Mouse (Mus musculus): ENCODE data around the gene Hoxd4.
A peak's percentile ranks its signal among the peaks of the same experiment; 100 is the strongest.

Gene Hoxd4

DNA sequence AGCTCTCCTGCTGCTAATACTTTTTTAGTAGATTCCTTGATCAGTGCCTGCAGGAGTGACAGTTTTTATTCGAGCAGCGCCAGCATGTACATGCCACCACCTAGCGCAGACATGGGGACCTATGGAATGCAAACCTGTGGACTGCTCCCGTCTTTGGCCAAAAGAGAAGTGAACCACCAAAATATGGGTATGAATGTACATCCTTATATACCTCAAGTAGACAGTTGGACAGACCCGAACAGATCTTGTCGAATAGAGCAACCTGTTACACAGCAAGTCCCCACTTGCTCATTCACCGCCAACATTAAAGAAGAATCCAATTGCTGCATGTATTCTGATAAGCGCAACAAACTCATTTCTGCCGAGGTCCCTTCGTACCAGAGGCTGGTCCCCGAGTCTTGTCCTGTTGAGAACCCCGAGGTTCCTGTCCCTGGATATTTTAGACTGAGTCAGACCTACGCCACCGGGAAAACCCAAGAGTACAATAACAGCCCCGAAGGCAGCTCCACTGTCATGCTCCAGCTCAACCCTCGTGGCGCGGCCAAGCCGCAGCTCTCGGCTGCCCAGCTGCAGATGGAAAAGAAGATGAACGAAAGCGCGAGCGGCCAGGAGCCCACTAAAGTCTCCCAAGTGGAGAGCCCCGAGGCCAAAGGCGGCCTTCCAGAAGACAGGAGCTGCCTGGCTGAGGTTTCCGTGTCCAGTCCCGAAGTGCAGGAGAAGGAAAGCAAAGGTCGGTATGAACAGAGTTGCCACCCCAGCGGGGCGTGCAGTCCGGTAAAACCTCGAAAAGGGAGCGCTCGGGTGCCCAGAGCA lies 19.5 kb upstream of the Hoxd4 start:
- no peak for DNase-seq (ENCODE audit: low spot score in 2 of 2)

DNA sequence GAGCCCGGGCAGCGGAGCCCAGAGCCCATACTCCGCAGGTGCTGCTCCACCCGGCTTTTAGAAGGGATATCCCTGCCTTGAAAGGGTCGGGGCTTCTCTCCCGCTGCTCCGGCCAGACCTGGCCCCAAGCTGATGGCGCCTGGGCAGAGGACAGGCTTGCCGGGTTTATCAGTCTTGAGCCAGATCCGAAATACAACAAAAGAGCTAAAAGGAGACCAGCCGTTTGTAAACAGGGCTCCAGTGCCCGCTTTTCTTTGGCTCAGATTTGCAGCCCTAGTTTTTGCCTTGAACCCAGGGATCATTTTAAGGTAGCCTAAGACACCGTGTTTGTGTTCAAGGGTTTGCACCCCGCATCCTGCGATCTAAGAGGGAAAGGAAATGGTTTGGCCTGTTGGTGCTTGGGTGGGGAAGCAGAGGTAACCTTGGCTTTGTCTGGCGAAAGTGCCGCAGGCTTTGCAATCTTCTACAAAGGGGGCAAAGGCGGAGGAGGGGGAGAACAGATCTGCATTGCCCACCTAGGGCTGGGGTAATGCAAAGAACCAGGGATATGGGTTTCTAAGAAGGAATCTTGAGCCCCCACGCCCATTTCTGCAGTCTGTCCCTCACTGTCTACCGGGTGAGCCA lies 18.8 kb upstream of the Hoxd4 start:
- DNase-seq (ENCODE audit: low spot score in 2 of 2), result no peak

DNA sequence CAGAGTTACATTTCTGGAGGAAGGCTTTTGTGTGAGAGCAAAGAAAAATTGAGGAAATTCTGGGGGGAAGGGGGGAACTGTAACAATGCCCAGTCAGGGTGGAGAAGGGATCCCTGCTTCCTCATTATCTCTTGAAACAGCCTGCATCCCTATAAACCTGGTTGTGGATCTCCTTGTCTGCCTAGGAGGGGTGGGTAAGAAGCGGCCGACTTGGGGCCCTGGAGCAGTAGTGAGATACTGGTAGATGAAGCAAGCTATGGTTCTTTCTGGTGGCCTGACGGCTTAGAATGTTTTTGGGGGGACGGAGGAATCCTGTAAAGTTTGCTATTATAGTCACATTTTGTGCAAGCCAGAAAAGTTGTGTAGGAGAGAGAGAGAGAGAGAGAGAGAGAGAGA lies 18.3 kb upstream of the Hoxd4 start:
- no peak for DNase-seq (ENCODE audit: low spot score in 2 of 2)

DNA sequence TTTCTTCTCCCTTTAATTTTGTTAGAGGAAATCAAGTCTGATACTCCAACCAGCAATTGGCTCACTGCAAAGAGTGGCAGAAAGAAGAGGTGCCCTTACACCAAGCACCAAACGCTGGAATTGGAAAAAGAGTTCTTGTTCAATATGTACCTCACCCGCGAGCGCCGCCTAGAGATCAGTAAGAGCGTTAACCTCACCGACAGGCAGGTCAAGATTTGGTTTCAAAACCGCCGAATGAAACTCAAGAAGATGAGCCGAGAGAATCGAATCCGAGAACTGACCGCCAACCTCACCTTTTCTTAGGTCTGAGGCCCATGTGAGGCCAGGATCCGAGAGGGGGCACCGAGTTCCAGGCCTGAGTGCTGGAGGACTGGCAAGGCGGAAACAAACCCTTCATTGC lies 17.7 kb upstream of the Hoxd4 start:
- no peak for DNase-seq (ENCODE audit: low spot score in 2 of 2)

GRCm38 (mm10) chr2:74695383-74695782 lies 16.3 kb upstream of the Hoxd4 start:
- no peak for DNase-seq (ENCODE audit: low spot score in 2 of 2)

GRCm38 (mm10) chr2:74695813-74696430 lies 15.8 kb upstream of the Hoxd4 start:
- DNase-seq (ENCODE audit: low spot score in 2 of 2), result no peak

GRCm38 (mm10) chr2:74696442-74697335 lies 15.0 kb upstream of the Hoxd4 start:
- DNase-seq (ENCODE audit: low spot score in 2 of 2), result no peak

DNA sequence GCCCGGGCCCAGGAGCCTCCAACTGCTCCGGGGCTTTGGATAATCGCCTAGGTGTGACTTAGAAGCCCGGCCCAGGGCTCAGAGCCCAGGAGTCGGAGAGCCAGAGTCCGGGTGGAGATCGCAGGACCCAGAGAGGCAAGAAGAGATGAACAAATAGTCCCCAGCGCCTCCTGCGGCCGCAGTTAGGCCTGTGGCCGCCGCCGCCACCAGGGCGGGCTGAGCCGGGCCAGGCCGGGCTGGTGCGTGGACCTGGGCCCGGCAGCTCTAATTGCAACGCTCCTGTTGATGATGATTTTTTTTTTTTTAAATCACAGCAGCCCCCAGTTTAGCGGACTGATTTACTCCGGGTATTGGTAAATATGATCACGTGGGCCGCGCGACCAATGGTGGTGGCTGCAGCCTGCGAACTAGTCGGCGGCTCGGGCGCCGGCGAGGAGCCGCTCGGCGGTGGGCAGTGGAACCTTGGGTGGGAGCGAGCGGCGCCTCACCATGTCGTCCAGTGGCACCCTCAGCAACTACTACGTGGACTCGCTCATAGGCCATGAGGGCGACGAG lies 14.1 kb upstream of the Hoxd4 start, which contains the start of gene Hoxd9:
TSS of gene Hoxd9 (plus strand) at position 161 of the 555 bp plus-strand sequence.
- peak; percentile 75 to 79 for DNase-seq (ENCODE audit: low spot score in 2 of 2)

DNA sequence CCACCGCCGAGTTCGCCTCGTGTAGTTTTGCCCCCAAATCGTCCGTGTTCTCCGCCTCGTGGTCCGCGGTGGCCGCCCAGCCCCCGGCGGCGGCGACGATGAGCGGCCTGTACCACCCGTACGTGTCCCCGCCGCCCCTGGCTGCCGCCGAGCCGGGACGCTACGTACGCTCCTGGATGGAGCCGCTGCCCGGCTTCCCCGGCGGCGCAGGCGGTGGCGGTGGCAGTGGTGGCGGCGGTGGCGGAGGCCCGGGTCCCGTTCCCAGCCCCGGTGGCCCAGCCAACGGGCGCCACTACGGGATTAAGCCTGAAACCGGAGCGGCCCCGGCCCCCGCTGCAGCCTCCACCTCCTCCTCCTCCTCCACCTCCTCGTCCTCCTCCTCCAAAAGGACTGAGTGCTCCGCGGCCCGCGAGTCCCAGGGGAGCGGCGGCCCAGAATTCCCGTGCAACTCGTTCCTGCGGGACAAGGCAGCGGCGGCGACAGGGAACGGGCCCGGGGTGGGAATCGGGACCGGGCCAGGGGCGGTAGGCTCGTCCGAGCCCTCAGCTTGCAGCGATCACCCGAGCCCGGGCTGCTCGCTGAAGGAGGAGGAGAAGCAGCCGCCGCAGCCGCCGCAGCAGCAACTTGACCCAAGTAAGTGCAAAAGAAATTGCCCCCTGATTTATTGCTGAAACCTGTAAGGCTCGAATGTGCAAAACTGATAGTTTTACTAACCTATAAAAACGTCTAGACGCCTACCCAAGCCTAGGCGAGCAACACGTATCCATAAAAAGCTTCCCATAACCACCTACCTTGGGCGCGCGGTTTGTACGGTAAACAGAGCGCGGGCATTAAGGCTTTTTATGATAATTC lies 13.3 kb upstream of the Hoxd4 start:
- DNase-seq (ENCODE audit: low spot score in 2 of 2), result peak in 1 of 2 experiments; percentile 46

- no peak for DNase-seq (ENCODE audit: low spot score in 2 of 2)
Observed at GRCm38 (mm10) chr2:74699053-74699430, 12.7 kb upstream of the Hoxd4 start.

DNA sequence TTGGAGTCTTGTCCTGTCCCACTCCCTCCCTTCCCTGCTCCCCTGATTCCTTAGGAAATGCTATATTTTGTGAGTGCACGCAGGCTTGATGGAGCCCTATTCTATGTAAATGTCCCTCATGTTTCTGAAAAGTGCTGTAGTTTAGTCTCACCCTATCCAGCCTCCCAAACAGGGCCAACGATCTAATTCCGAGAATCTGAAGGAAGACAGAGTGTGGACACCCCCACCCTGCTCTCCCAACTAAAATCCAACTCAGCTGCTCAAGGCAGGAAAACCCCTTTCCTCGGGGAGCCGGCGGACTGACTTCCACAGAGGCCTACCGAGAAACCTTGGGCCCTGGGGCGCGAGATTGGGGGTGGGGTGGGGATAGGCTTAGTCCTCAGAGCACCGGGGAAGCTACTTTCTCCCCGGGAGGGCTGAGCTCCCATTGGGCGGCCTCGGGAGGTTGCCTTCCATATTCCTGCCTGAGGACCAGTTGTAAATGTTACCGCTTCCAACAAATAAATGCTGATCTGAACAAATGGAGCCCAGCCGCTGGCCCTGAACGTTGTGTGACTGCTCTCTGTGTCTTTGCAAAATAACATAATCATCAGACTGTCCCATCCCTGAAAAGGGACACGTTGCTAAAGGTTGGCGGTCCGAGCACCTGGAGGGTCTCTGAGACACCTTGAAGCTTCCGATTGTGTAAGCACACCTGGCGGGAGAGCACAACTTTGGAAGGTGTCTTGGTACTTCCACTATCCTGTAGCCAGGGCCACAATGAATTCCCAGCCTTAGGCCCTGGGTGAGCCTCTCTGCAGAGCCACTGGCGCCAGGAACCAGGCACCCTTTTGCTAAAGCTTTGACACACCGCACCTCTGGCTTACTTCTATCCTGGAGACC lies 11.8 kb upstream of the Hoxd4 start:
- DNase-seq (ENCODE audit: low spot score in 2 of 2), result no peak

- no peak for DNase-seq (ENCODE audit: low spot score in 2 of 2)
Observed at GRCm38 (mm10) chr2:74700546-74701112, 11.1 kb upstream of the Hoxd4 start.

GRCm38 (mm10) chr2:74701949-74702819 lies 9.5 kb upstream of the Hoxd4 start:
- DNase-seq (ENCODE audit: low spot score in 2 of 2), result peak; percentile 74 to 83

DNA sequence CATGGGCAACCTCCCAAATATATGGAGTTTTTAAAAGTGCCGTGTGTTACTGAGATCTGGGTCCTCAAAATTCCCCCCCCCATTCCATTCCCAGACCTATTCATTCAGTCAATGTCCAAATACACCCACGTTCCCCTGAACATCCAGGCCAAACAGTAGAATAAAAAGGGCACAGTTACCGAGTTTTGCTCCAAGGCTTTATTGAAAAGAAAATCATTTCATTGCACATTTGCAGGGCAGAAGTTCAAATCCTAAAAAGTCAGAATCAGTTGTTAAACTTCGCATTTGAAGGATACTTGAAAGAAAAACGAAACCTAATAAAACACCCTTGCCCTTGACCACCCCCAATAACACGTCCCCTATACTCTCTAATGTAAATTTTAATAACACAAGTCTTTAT lies 8.9 kb upstream of the Hoxd4 start:
- no peak for DNase-seq (ENCODE audit: low spot score in 2 of 2)

DNA sequence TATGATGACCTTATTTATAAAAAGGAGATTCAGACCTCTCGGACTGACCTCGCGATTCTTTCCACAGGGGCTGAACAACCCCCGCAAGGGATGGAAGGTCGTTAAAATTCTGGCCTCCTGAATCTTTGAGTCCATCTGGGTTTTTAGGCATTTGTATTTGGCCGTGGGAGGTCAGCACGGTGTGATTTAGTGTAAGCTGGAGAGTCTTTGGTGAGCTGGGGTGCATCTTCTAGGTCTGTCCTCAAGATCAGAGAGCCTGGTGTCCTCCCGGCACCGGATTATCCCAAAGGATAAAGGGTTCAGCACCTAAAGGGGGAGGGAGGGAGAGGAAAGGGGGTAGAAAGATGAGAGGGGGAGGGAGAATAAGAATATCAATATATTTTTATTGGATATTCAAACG lies 8.4 kb upstream of the Hoxd4 start:
- no peak for DNase-seq (ENCODE audit: low spot score in 2 of 2)

DNA sequence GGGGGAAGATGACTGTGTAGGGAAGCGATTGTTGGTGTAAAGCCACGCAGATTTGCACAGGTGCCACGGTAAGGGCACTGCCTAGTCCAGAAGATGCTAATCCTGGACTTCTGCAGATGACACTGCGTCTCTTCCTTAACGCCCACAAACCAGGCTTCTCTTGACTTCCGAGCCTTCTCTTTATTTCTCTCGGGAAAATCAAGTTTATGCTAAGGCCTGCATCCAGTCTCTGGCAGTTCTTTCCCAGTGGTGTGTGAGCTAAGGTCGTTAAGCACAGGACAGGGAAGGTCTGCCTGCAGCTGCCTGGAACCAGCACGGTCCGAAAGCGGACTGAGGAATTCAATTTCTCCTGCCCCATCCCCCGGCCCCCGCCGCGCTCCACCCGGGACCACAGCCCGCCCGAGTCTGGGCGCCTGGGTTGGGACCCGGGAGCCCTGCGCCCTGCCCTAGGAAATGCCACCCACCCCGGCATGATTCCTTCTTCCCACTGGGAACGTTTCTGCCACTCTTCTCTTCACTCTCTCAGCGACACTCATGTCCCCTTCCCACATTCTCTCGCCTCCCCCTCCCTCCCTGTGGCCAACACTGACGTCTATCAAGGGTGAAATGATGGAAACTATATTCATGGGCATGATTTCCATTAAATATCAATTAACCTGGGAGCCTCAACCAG lies 7.9 kb upstream of the Hoxd4 start:
- DNase-seq (ENCODE audit: low spot score in 2 of 2), result no peak

- peak; percentile 77 to 78 for DNase-seq (ENCODE audit: low spot score in 2 of 2)
Observed at GRCm38 (mm10) chr2:74704393-74704998, 7.2 kb upstream of the Hoxd4 start, which contains the start of gene Hoxd8. Gene Hoxd8, plus strand, starts transcription at chr2:74704615.

All from urinary bladder, postnatal 36 days (tissue).